Mouse (Mus musculus): ENCODE results near the gene Cdkal1. TPM values are rescaled to one million over a fixed set of nuclear protein-coding genes. Genes with fewer than 3 reads are reported as not detected.

Cdkal1 gene
- polyA plus RNA-seq, 1 experiment = 5.1 TPM

DNA sequence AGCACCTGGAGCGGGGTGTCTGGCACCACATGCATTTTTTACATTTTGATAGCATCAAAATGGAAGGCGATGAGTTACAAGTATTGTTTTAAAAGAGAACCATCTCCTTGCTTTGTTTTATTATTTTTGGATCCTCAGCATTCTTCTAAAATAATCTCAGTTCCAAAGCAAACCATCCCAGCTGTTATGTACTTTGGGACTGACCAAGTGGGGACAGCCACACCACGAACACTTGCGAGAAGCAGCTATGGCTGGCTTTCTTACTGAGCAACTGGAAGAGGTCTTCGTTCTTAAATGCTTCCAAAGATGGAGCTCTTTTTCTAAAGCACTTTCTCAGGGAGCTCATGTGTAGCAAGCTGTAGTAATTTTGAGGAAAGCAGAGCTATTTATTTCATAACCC, 668.7 kb downstream of the Cdkal1 start:
- Histone ChIP-seq H3K36me3 (ENCODE audit: control insufficient read depth, insufficient read depth) (no peaks in the 10 kb centered on the region), H3ac (ENCODE audit: control insufficient read depth, insufficient read length, low read depth) (no peak overlapping the region), H3K79me2 (ENCODE audit: control insufficient read depth, insufficient read depth) (no peaks in the 10 kb centered on the region), H3K27me3 (ENCODE audit: control insufficient read depth, insufficient read depth, insufficient read length) (no peaks in the 10 kb centered on the region), H3K4me3 (ENCODE audit: insufficient read depth, poor library complexity, severe bottlenecking) (no peak overlapping the region), H3K79me3 (ENCODE audit: low read depth) (no peaks in the 10 kb centered on the region)
- TF ChIP-seq CEBPB (IDR thresholded peaks at IDR 0.05; ENCODE audit: low read depth) = no peak
- no peak for TF ChIP-seq CTCF (IDR thresholded peaks at IDR 0.05; ENCODE audit: control insufficient read depth, insufficient read depth, insufficient read length)
- TF ChIP-seq USF1 (IDR thresholded peaks at IDR 0.05; ENCODE audit: low read depth) = no peak
- TF ChIP-seq FOSL1 (IDR thresholded peaks at IDR 0.05; ENCODE audit: insufficient read depth, low read length, poor library complexity, severe bottlenecking) = no peak
- TF ChIP-seq MAX (IDR thresholded peaks at IDR 0.05) = no peak
- no peak for TF ChIP-seq MYOD1 (IDR thresholded peaks at IDR 0.05; ENCODE audit: control insufficient read depth, insufficient read length, low read depth)
- no peak for TF ChIP-seq MYOG (IDR thresholded peaks at IDR 0.05; ENCODE audit: control insufficient read depth, extremely low read depth, insufficient read length)

DNA sequence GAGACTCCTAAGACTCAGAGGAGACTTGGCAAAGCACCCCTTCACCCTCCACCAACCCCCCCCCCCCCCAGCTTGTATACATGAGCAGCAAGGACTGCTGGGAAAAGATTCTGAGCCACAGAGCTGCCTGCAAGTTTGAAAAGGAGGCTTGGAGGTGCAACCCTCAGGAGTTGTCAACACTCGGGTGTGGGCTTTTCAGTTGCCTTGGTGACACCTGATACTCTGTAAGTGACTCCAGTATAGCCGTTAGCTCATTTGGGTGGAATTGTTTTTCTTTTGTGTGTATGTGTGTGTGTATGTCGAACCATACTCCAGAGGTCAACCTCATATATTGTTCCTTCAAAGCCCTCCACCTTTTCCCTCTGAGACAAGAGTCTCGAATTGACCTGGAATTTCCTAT, 669.9 kb downstream of the Cdkal1 start:
- no peak overlapping the region for H3ac ChIP-seq (ENCODE audit: control insufficient read depth, insufficient read length, low read depth)
- no peaks in the 10 kb centered on the region for H3K36me3 ChIP-seq (ENCODE audit: control insufficient read depth, insufficient read depth)
- no peaks in the 10 kb centered on the region for H3K27me3 ChIP-seq (ENCODE audit: control insufficient read depth, insufficient read depth, insufficient read length)
- H3K4me3 ChIP-seq (ENCODE audit: insufficient read depth, poor library complexity, severe bottlenecking) = no peak overlapping the region
- H3K79me3 ChIP-seq (ENCODE audit: low read depth) = no peaks in the 10 kb centered on the region
- TF ChIP-seq MYOG (IDR thresholded peaks at IDR 0.05; ENCODE audit: control insufficient read depth, extremely low read depth, insufficient read length) = no peak
- TF ChIP-seq CEBPB (IDR thresholded peaks at IDR 0.05; ENCODE audit: low read depth) = no peak
- TF ChIP-seq FOSL1 (IDR thresholded peaks at IDR 0.05; ENCODE audit: insufficient read depth, low read length, poor library complexity, severe bottlenecking) = no peak
- no peak for TF ChIP-seq USF1 (IDR thresholded peaks at IDR 0.05; ENCODE audit: low read depth)
- TF ChIP-seq MYOD1 (IDR thresholded peaks at IDR 0.05; ENCODE audit: control insufficient read depth, insufficient read length, low read depth) = no peak
- no peak for TF ChIP-seq MAX (IDR thresholded peaks at IDR 0.05)
- no peak for TF ChIP-seq CTCF (IDR thresholded peaks at IDR 0.05; ENCODE audit: control insufficient read depth, insufficient read depth, insufficient read length)
- H3K79me2 ChIP-seq (ENCODE audit: control insufficient read depth, insufficient read depth) = no peaks in the 10 kb centered on the region

DNA sequence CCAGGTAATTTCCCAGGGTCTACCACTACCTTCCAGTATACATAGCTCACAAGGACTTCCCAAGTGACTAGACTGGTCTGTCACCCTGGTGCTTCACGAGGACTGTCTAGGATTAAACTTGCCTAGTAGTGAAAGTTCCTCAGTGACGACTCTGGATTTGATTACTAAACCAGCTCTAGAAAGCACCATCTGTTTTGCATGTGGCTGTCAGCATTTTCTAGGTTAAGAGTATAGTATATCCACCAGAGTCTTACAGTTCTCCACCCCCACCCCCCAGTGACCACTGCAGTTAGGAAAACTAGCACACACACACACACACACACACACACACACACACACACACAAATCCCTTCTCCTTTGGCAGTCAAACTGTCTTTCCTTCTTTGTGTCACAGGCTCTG, 670.9 kb downstream of the Cdkal1 start:
- H3K27me3 ChIP-seq (ENCODE audit: control insufficient read depth, insufficient read depth, insufficient read length) = no peaks in the 10 kb centered on the region
- H3ac ChIP-seq (ENCODE audit: control insufficient read depth, insufficient read length, low read depth) = no peak overlapping the region
- no peak overlapping the region for H3K4me3 ChIP-seq (ENCODE audit: insufficient read depth, poor library complexity, severe bottlenecking)
- TF ChIP-seq MAX (IDR thresholded peaks at IDR 0.05) (no peak), USF1 (IDR thresholded peaks at IDR 0.05; ENCODE audit: low read depth) (no peak), FOSL1 (IDR thresholded peaks at IDR 0.05; ENCODE audit: insufficient read depth, low read length, poor library complexity, severe bottlenecking) (no peak), MYOD1 (IDR thresholded peaks at IDR 0.05; ENCODE audit: control insufficient read depth, insufficient read length, low read depth) (no peak), MYOG (IDR thresholded peaks at IDR 0.05; ENCODE audit: control insufficient read depth, extremely low read depth, insufficient read length) (no peak), CEBPB (IDR thresholded peaks at IDR 0.05; ENCODE audit: low read depth) (no peak), CTCF (IDR thresholded peaks at IDR 0.05; ENCODE audit: control insufficient read depth, insufficient read depth, insufficient read length) (no peak)
- H3K79me2 ChIP-seq (ENCODE audit: control insufficient read depth, insufficient read depth) = no peaks in the 10 kb centered on the region
- no peaks in the 10 kb centered on the region for H3K79me3 ChIP-seq (ENCODE audit: low read depth)
- no peaks in the 10 kb centered on the region for H3K36me3 ChIP-seq (ENCODE audit: control insufficient read depth, insufficient read depth)

DNA sequence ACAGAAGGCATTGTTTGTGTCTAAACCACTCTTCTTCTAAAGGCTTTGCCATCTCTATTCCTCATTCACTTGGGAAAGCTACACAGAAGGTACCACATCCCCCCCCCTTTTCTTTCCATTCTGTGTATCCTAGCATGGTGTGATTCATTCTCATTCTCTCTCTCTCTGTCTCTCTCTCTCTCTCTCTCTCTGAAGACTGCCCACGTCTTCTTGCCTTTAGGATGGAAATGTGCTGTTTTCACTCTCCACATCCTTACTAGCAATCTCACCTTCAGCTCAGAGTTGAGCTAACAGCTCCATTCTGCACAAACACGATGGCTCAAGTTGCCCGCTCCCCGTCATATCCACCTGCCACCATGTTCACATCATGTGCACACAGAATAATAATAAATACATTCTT, 675.6 kb downstream of the Cdkal1 start:
- no peaks in the 10 kb centered on the region for H3K27me3 ChIP-seq (ENCODE audit: control insufficient read depth, insufficient read depth, insufficient read length)
- H3K4me3 ChIP-seq (ENCODE audit: insufficient read depth, poor library complexity, severe bottlenecking) = no peak overlapping the region
- TF ChIP-seq MYOD1 (IDR thresholded peaks at IDR 0.05; ENCODE audit: control insufficient read depth, insufficient read length, low read depth) (no peak), CEBPB (IDR thresholded peaks at IDR 0.05; ENCODE audit: low read depth) (no peak), FOSL1 (IDR thresholded peaks at IDR 0.05; ENCODE audit: insufficient read depth, low read length, poor library complexity, severe bottlenecking) (no peak), USF1 (IDR thresholded peaks at IDR 0.05; ENCODE audit: low read depth) (no peak)
- no peaks in the 10 kb centered on the region for H3K36me3 ChIP-seq (ENCODE audit: control insufficient read depth, insufficient read depth)
- no peak overlapping the region for H3ac ChIP-seq (ENCODE audit: control insufficient read depth, insufficient read length, low read depth)
- no peaks in the 10 kb centered on the region for H3K79me3 ChIP-seq (ENCODE audit: low read depth)
- no peaks in the 10 kb centered on the region for H3K79me2 ChIP-seq (ENCODE audit: control insufficient read depth, insufficient read depth)

DNA sequence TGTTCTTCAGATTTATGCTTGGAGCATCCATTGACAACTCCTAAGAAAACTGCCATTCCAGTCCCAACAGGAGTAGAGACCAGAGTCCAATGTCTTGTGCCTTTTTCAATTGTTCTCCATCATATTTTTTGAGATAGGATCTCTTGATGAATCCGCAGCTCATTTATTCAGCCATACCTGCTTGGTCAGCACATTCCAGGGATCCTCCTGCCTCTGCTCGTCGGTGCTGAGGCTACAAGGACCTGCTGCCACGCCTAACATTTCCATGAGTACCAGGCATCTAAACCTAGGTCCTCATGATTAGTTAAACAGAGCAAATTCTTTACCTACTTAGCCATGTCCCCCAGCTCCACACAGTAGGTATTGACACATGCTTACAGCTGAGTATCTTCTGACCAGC, 676.2 kb downstream of the Cdkal1 start:
- no peaks in the 10 kb centered on the region for H3K79me3 ChIP-seq (ENCODE audit: low read depth)
- no peaks in the 10 kb centered on the region for H3K27me3 ChIP-seq (ENCODE audit: control insufficient read depth, insufficient read depth, insufficient read length)
- no peaks in the 10 kb centered on the region for H3K36me3 ChIP-seq (ENCODE audit: control insufficient read depth, insufficient read depth)
- no peaks in the 10 kb centered on the region for H3K79me2 ChIP-seq (ENCODE audit: control insufficient read depth, insufficient read depth)
- H3ac ChIP-seq (ENCODE audit: control insufficient read depth, insufficient read length, low read depth) = no peak overlapping the region
- no peak overlapping the region for H3K4me3 ChIP-seq (ENCODE audit: insufficient read depth, poor library complexity, severe bottlenecking)
- TF ChIP-seq USF1 (IDR thresholded peaks at IDR 0.05; ENCODE audit: low read depth) (no peak), MYOD1 (IDR thresholded peaks at IDR 0.05; ENCODE audit: control insufficient read depth, insufficient read length, low read depth) (no peak), MYOG (IDR thresholded peaks at IDR 0.05; ENCODE audit: control insufficient read depth, extremely low read depth, insufficient read length) (no peak), MAX (IDR thresholded peaks at IDR 0.05) (no peak), CEBPB (IDR thresholded peaks at IDR 0.05; ENCODE audit: low read depth) (no peak), CTCF (IDR thresholded peaks at IDR 0.05; ENCODE audit: control insufficient read depth, insufficient read depth, insufficient read length) (no peak), FOSL1 (IDR thresholded peaks at IDR 0.05; ENCODE audit: insufficient read depth, low read length, poor library complexity, severe bottlenecking) (no peak)

DNA sequence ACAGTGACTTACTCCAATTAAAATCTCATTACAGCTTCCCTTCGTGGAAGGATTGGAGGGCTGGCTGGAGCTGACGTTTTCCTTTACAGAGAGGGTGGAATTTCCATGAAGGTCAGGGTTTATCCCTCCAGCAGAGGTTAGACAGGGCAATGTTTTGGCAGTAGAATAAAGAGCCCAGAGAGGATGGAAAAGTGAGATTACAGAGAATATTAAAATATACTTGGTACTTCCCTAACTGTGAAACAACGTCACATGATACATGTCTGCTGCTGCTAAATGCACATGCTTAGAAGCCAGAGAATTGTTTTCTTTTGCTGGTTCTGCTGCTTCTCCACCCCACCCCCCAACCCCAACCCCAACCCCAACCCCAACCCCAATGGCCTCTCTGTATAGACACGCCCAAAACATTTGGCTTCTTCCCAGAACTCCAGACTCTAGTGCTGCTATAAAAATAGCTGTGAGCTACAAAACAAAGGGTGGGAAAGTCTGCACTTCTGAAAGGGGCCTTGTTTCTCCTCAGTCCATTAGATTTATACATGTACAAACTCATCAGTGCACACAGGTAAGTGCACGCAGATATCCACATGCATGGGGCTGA, 677.5 kb downstream of the Cdkal1 start:
- H3K79me3 ChIP-seq (ENCODE audit: low read depth) = no peaks in the 10 kb centered on the region
- H3K36me3 ChIP-seq (ENCODE audit: control insufficient read depth, insufficient read depth) = no peaks in the 10 kb centered on the region
- H3K79me2 ChIP-seq (ENCODE audit: control insufficient read depth, insufficient read depth) = no peaks in the 10 kb centered on the region
- H3ac ChIP-seq (ENCODE audit: control insufficient read depth, insufficient read length, low read depth) = no peak overlapping the region
- H3K27me3 ChIP-seq (ENCODE audit: control insufficient read depth, insufficient read depth, insufficient read length) = no peaks in the 10 kb centered on the region
- H3K4me3 ChIP-seq (ENCODE audit: insufficient read depth, poor library complexity, severe bottlenecking) = no peak overlapping the region
- no peak for TF ChIP-seq FOSL1 (IDR thresholded peaks at IDR 0.05; ENCODE audit: insufficient read depth, low read length, poor library complexity, severe bottlenecking)
- TF ChIP-seq CTCF (IDR thresholded peaks at IDR 0.05; ENCODE audit: control insufficient read depth, insufficient read depth, insufficient read length) = no peak
- no peak for TF ChIP-seq MYOG (IDR thresholded peaks at IDR 0.05; ENCODE audit: control insufficient read depth, extremely low read depth, insufficient read length)
- no peak for TF ChIP-seq MYOD1 (IDR thresholded peaks at IDR 0.05; ENCODE audit: control insufficient read depth, insufficient read length, low read depth)
- TF ChIP-seq USF1 (IDR thresholded peaks at IDR 0.05; ENCODE audit: low read depth) = no peak
- TF ChIP-seq MAX (IDR thresholded peaks at IDR 0.05) = no peak
- no peak for TF ChIP-seq CEBPB (IDR thresholded peaks at IDR 0.05; ENCODE audit: low read depth)
